9 mouse cellular contexts compared by ENCODE assay signal in genomic region chr19:7204898-7205297, GRCm38 (mm10). TPM values are rescaled to one million over a fixed set of nuclear protein-coding genes. Genes with fewer than 3 reads are reported as not detected.
A peak's percentile ranks its signal among the peaks of the same experiment; 100 is the strongest.
DNase-seq lines count a peak whose midpoint lies in the region; ATAC-seq and TF ChIP-seq lines count a peak whose summit lies in the region.
"Had no signal": no experiment of that assay in that cellular context is flagged by ENCODE, and none has a peak within 500 bp of the region (broad histone marks: within the 10 kb centered on the region; RNA-seq: fewer than 3 reads in every experiment).

No protein-coding gene starts in this region.

- TF ChIP-seq CTCF in ES-Bruce4 (IDR thresholded peaks at IDR 0.05; ENCODE audit: low read depth, low read length): no peak
- TF ChIP-seq CTCF in forebrain, postnatal 0 days (IDR thresholded peaks at IDR 0.05; ENCODE audit: low read depth): no peak

- peak overlapping the region; percentile 84 for H3K9ac ChIP-seq in heart, embryonic 12.5 days
- H3K9ac ChIP-seq in ES-Bruce4 (ENCODE audit: low read depth, poor library complexity, severe bottlenecking): peak overlapping the region; percentile 73
- H3K9ac ChIP-seq in forebrain, postnatal 0 days: peak overlapping the region; percentile 80; the same call in 1 of the 2 replicates

- H3K4me3 ChIP-seq in heart, embryonic 12.5 days: peak overlapping the region; percentile 82
- peak overlapping the region; percentile 97 for H3K4me3 ChIP-seq in ES-Bruce4 (ENCODE audit: low read depth, low read length)
- H3K4me3 ChIP-seq in forebrain, postnatal 0 days (ENCODE audit: low read depth, low read length): peak overlapping the region; percentile 92
- H3K4me3 ChIP-seq in macrophage (ENCODE audit: inconsistent target): peak overlapping the region; percentile 74

- 50% methylated on average over 2 of the region's 2 CpGs for WGBS in heart, embryonic 12.5 days
- 71% methylated on average over 2 of the region's 2 CpGs for WGBS in forebrain, postnatal 0 days
- WGBS in macrophage (ENCODE audit: missing documents): 80% methylated on average over 2 of the region's 2 CpGs

- H3K4me2 ChIP-seq in heart, embryonic 12.5 days: peak overlapping the region; percentile 89
- H3K4me2 ChIP-seq in forebrain, postnatal 0 days (ENCODE audit: low read depth): peak overlapping the region; percentile 67

- DNase-seq in heart, adult 8-10 months (ENCODE audit: low spot score): no peak
- no peak for DNase-seq in forebrain, postnatal 0 days
- DNase-seq in adrenal gland, postnatal 14 days: no peak
- no peak for DNase-seq in ovary, postnatal 10 days (ENCODE audit: low spot score)
- DNase-seq: lung, postnatal 14 days had no signal

- H3K36me3 ChIP-seq in heart, embryonic 12.5 days: peaks cover 45% of the 10 kb centered on the region
- H3K36me3 ChIP-seq in ES-Bruce4 (ENCODE audit: control insufficient read depth, insufficient read depth, low read length, poor library complexity, severe bottlenecking) (peaks cover 34% of the 10 kb centered on the region), macrophage (ENCODE audit: inconsistent target) (peaks cover 39% of the 10 kb centered on the region)
- peaks cover 34% of the 10 kb centered on the region for H3K36me3 ChIP-seq in forebrain, postnatal 0 days (ENCODE audit: insufficient read depth)

- no peak for TF ChIP-seq EP300 in ES-Bruce4 (IDR thresholded peaks at IDR 0.05; ENCODE audit: insufficient read depth, low read depth, low read length)

- peak overlapping the region; percentile 98; the same call in 1 of the 2 replicates for H3K27ac ChIP-seq in heart, embryonic 12.5 days (ENCODE audit: poor library complexity, severe bottlenecking)
- H3K27ac ChIP-seq in ES-Bruce4 (ENCODE audit: insufficient read depth, low read length) (peak overlapping the region; percentile 60; the same call in 1 of the 2 replicates), macrophage (peak overlapping the region; percentile 75; the same call in 1 of the 2 replicates)
- no peak overlapping the region for H3K27ac ChIP-seq in forebrain, postnatal 0 days (ENCODE audit: low read depth, low read length)

- peaks cover 34% of the 10 kb centered on the region for H3K79me2 ChIP-seq in macrophage (ENCODE audit: inconsistent target)

- H3K9me3 ChIP-seq in heart, embryonic 12.5 days (replicated peaks): no peaks in the 10 kb centered on the region
- H3K9me3 ChIP-seq in ES-Bruce4 (replicated peaks; ENCODE audit: control insufficient read depth, insufficient read depth, low read length, poor library complexity, severe bottlenecking): no peaks in the 10 kb centered on the region
- no peaks in the 10 kb centered on the region for H3K9me3 ChIP-seq in forebrain, postnatal 0 days (ENCODE audit: low read length)

- H3K27me3 ChIP-seq in heart, embryonic 12.5 days (replicated peaks): no peaks in the 10 kb centered on the region
- H3K27me3 ChIP-seq in ES-Bruce4 (ENCODE audit: control insufficient read depth, insufficient read depth, low read length, poor library complexity, severe bottlenecking): no peaks in the 10 kb centered on the region
- no peaks in the 10 kb centered on the region for H3K27me3 ChIP-seq in forebrain, postnatal 0 days (ENCODE audit: insufficient read depth, low read length)

- no peak for ATAC-seq in heart, embryonic 12.5 days (ENCODE audit: insufficient number of reproducible peaks, low FRiP score)
- no peak for ATAC-seq in forebrain, postnatal 0 days
- ATAC-seq in inflammation-experienced regulatory T-cells, adult 6 months: no peak

- peaks cover 31% of the 10 kb centered on the region for H3K4me1 ChIP-seq in heart, embryonic 12.5 days (replicated peaks)
- H3K4me1 ChIP-seq in ES-Bruce4 (ENCODE audit: control insufficient read depth, insufficient read depth, low read length): no peaks in the 10 kb centered on the region
- H3K4me1 ChIP-seq in forebrain, postnatal 0 days (ENCODE audit: insufficient read depth): peaks cover 8% of the 10 kb centered on the region; the same call in 1 of the 2 replicates

- TF ChIP-seq POLR2A in ES-Bruce4 (IDR thresholded peaks at IDR 0.05; ENCODE audit: insufficient read depth, low read length): no peak

RNA-seq across cellular contexts. Expression of gene Otub1, which starts 1.2 kb away (rescaled TPM):
- polyA plus RNA-seq in heart, embryonic 12.5 days (2016; fragmentation: Nextera tagmentation; extraction: Ambion mirVana): 151 and 154 TPM in 2 replicates
- 10 to 100 TPM; 62.2 to 71.6 (median 68.0) TPM for total RNA-seq in heart, adult 8-10 months (2022)
- polyA plus RNA-seq in ES-Bruce4 (2011; ENCODE audit: insufficient read depth, insufficient read length, low read depth, missing spikeins): 86.7 and 87.5 TPM in 2 replicates
- 248 and 252 TPM in 2 replicates for total RNA-seq in forebrain, postnatal 0 days (2014; rRNA removed)
- polyA plus RNA-seq in forebrain, postnatal 0 days (2015; fragmentation: Nextera tagmentation; extraction: Ambion mirVana): 286 and 290 TPM in 2 replicates
- total RNA-seq in macrophage (2018; cell fraction: chromatin; rRNA removed): 10 to 100 TPM; 19.5 to 48.4 (median 36.8) TPM
- 10 to 100 TPM; 52.2 to 76.7 (median 65.6) TPM for total RNA-seq in macrophage (2018; cell fraction: cytosol; rRNA removed)
- 10 to 100 TPM; 25.7 to 57.4 (median 43.5) TPM for total RNA-seq in macrophage (2018; cell fraction: nucleus; rRNA removed)
- polyA plus RNA-seq in macrophage (2018): 63.3 to 78.4 TPM (median 68.3 TPM) in 3 replicates
- polyA plus RNA-seq in inflammation-experienced regulatory T-cells, adult 6 months (2017; shearing (Covaris generic)): 100 to 1,000 TPM; 164 to 183 (median 169) TPM
- 103 and 124 TPM in 2 replicates for total RNA-seq in adrenal gland, postnatal 14 days (2021)

RNA-seq across cellular contexts. Expression of gene Cox8a, which starts 12.5 kb away (rescaled TPM):
- polyA plus RNA-seq in heart, embryonic 12.5 days (2016; fragmentation: Nextera tagmentation; extraction: Ambion mirVana): 2,134 and 2,138 TPM in 2 replicates
- total RNA-seq in heart, adult 8-10 months (2022): 100 to 1,000 TPM; 406 to 459 (median 432) TPM
- polyA plus RNA-seq in ES-Bruce4 (2011; ENCODE audit: insufficient read depth, insufficient read length, low read depth, missing spikeins) (584 and 638 TPM in 2 replicates), macrophage (2018) (220 to 440 TPM (median 391 TPM) in 3 replicates)
- total RNA-seq in forebrain, postnatal 0 days (2014; rRNA removed): 735 and 828 TPM in 2 replicates
- polyA plus RNA-seq in forebrain, postnatal 0 days (2015; fragmentation: Nextera tagmentation; extraction: Ambion mirVana): 1,247 and 1,523 TPM in 2 replicates
- 10 to 100 TPM in 17 of 26 experiments, 1 to 10 TPM in 8, not detected in 1; 3.1 to 75.9 (median 13.0) TPM for total RNA-seq in macrophage (2018; cell fraction: chromatin; rRNA removed)
- total RNA-seq in macrophage (2018; cell fraction: cytosol; rRNA removed): 100 to 1,000 TPM; 349 to 700 (median 528) TPM
- total RNA-seq in macrophage (2018; cell fraction: nucleus; rRNA removed): 10 to 100 TPM; 17.2 to 99.4 (median 57.5) TPM
- polyA plus RNA-seq in inflammation-experienced regulatory T-cells, adult 6 months (2017; shearing (Covaris generic)): 100 to 1,000 TPM; 284 to 445 (median 299) TPM
- total RNA-seq in adrenal gland, postnatal 14 days (2021): 1,334 and 1,491 TPM in 2 replicates

RNA-seq across cellular contexts. Expression of gene Naa40, which starts 36.1 kb away (rescaled TPM):
- 64.1 and 66.3 TPM in 2 replicates for polyA plus RNA-seq in heart, embryonic 12.5 days (2016; fragmentation: Nextera tagmentation; extraction: Ambion mirVana)
- 10 to 100 TPM; 11.7 to 21.1 (median 17.1) TPM for total RNA-seq in heart, adult 8-10 months (2022)
- 41.0 and 45.1 TPM in 2 replicates for polyA plus RNA-seq in ES-Bruce4 (2011; ENCODE audit: insufficient read depth, insufficient read length, low read depth, missing spikeins)
- 48.5 and 57.7 TPM in 2 replicates for total RNA-seq in forebrain, postnatal 0 days (2014; rRNA removed)
- 34.7 and 44.0 TPM in 2 replicates for polyA plus RNA-seq in forebrain, postnatal 0 days (2015; fragmentation: Nextera tagmentation; extraction: Ambion mirVana)
- 100 to 1,000 TPM in 6 of 26 experiments, 10 to 100 TPM in 20; 43.7 to 118 (median 77.6) TPM for total RNA-seq in macrophage (2018; cell fraction: chromatin; rRNA removed)
- total RNA-seq in macrophage (2018; cell fraction: cytosol; rRNA removed): 10 to 100 TPM; 17.6 to 32.0 (median 25.1) TPM
- total RNA-seq in macrophage (2018; cell fraction: nucleus; rRNA removed): 10 to 100 TPM; 32.1 to 95.4 (median 52.3) TPM
- 17.5 to 29.1 TPM (median 25.8 TPM) in 3 replicates for polyA plus RNA-seq in macrophage (2018)
- 10 to 100 TPM; 21.3 to 28.4 (median 27.4) TPM for polyA plus RNA-seq in inflammation-experienced regulatory T-cells, adult 6 months (2017; shearing (Covaris generic))
- 27.9 and 30.6 TPM in 2 replicates for total RNA-seq in adrenal gland, postnatal 14 days (2021)
